Mouse (Mus musculus) cortical plate, adult 2 months (tissue): ENCODE measurements at regions not wholly inside any gene's neighbourhood (a gene's known extent, or its start where the extent isn't known, plus 50 kb on each side); places are given as distances from the start of the nearest gene placed in this dataset.

ENCODE experiments used
- CTCF ChIP-seq: fragments of 200-500 bp; IDR thresholded peaks from 2 replicates; pipeline ENCODE4 v1.5.1; 2011; ENCODE audit warnings: mild to moderate bottlenecking, control low read depth, low read length; ENCODE audit not compliant: insufficient read depth; ENCODE audit errors: extremely low read depth
- POLR2A ChIP-seq: fragments of 200-500 bp; IDR thresholded peaks from 2 replicates; pipeline ENCODE4 v1.6.1; 2011; ENCODE audit warnings: mild to moderate bottlenecking, low read length, control low read depth; ENCODE audit not compliant: insufficient read depth; ENCODE audit errors: extremely low read depth

GRCm38 (mm10) chr13:51314541-51314977 lies 93.9 kb upstream of the S1pr3 start:
- TF ChIP-seq CTCF (no peak), POLR2A (no peak)
